Mouse (Mus musculus) liver, embryonic 12.5 days (tissue): ENCODE measurements around the gene Cbarp. TPM values are rescaled to one million over a fixed set of nuclear protein-coding genes. Genes with fewer than 3 reads are reported as not detected.

Source experiments
- ATAC-seq: fragments of 200-750 bp; cut with Nextera tagmentation; 2 replicates; pipeline ENCODE4 v1.8.0; 2017; ENCODE audit warnings: moderate number of reproducible peaks, mild to moderate bottlenecking, moderate library complexity
- H3K27ac ChIP-seq: fragments of 300-500 bp; sonication (generic); 2 replicates; pipeline ENCODE4 v1.5.1; 2016; ENCODE audit warnings: mild to moderate bottlenecking
- H3K27me3 ChIP-seq: fragments of 300-500 bp; sonication (generic); replicated peaks from 2 replicates; pipeline ENCODE4 v1.6.1; 2016; ENCODE audit warnings: mild to moderate bottlenecking, moderate library complexity
- H3K36me3 ChIP-seq: fragments of 300-500 bp; sonication (generic); 2 replicates; pipeline ENCODE4 v1.6.1; 2016; ENCODE audit warnings: mild to moderate bottlenecking, moderate library complexity
- H3K4me1 ChIP-seq: fragments of 300-500 bp; sonication (generic); 2 replicates; pipeline ENCODE4 v1.6.1; 2016
- H3K4me2 ChIP-seq: fragments of 300-500 bp; sonication (generic); 2 replicates; pipeline ENCODE4 v1.6.1; 2016; ENCODE audit warnings: mild to moderate bottlenecking, moderate library complexity
- H3K4me3 ChIP-seq: fragments of 300-500 bp; sonication (generic); 2 replicates; pipeline ENCODE4 v1.5.1; 2016; ENCODE audit warnings: mild to moderate bottlenecking, moderate library complexity
- H3K9ac ChIP-seq: fragments of 300-500 bp; sonication (generic); 2 replicates; pipeline ENCODE4 v1.6.1; 2016; ENCODE audit warnings: mild to moderate bottlenecking, moderate library complexity
- H3K9me3 ChIP-seq: fragments of 300-500 bp; sonication (generic); replicated peaks from 2 replicates; pipeline ENCODE4 v1.6.1; 2016; ENCODE audit warnings: mild to moderate bottlenecking, moderate library complexity
- WGBS: fragments of 180-500 bp; shearing (Covaris S2); methylation state at CpG from one replicate; pipeline ENCODE4 v1.1.7; 2016; ENCODE audit not compliant: insufficient replicate concordance; 5-methylcytosine and 5-hydroxymethylcytosine counted together
- polyA plus RNA-seq: library from polyadenylated mRNA; unstranded; fragments of >200 nt; fragmentation: Nextera tagmentation; extraction: Ambion mirVana; gene quantifications from 2 replicates; pipeline ENCODE4 v1.2.1, GENCODE M21; 2016

The Cbarp gene
- polyA plus RNA-seq, 1 experiment from 2014 or later = 0.94 TPM

GRCm38 (mm10) chr10:80152873-80153260 is 12.2 kb upstream of the Cbarp start:
- peak overlapping the region; percentile 98 for H3K27ac ChIP-seq
- H3K9ac ChIP-seq = peak overlapping the region; percentile 91
- ATAC-seq = no peak
- no peaks in the 10 kb centered on the region for H3K9me3 ChIP-seq
- H3K27me3 ChIP-seq = no peaks in the 10 kb centered on the region
- peaks cover 80% of the 10 kb centered on the region for H3K36me3 ChIP-seq
- peak overlapping the region; percentile 98 for H3K4me2 ChIP-seq
- peak overlapping the region; percentile 85 for H3K4me3 ChIP-seq
- 52% methylated on average over 3 of the region's 3 CpGs for WGBS
- H3K4me1 ChIP-seq = peaks cover 87% of the 10 kb centered on the region

GRCm38 (mm10) chr10:80152071-80152872 is 11.6 kb upstream of the Cbarp start:
- H3K4me3 ChIP-seq = peak overlapping the region; percentile 85
- no peak for ATAC-seq
- 35% methylated on average over 15 of the region's 15 CpGs for WGBS
- H3K36me3 ChIP-seq = peaks cover 76% of the 10 kb centered on the region
- peak overlapping the region; percentile 98 for H3K27ac ChIP-seq
- H3K9ac ChIP-seq = peak overlapping the region; percentile 91
- H3K4me1 ChIP-seq = peaks cover 87% of the 10 kb centered on the region
- no peaks in the 10 kb centered on the region for H3K27me3 ChIP-seq
- H3K9me3 ChIP-seq = no peaks in the 10 kb centered on the region
- H3K4me2 ChIP-seq = peak overlapping the region; percentile 98

GRCm38 (mm10) chr10:80151211-80152034 is 10.8 kb upstream of the Cbarp start:
- Histone ChIP-seq H3K36me3 (peaks cover 74% of the 10 kb centered on the region), H3K9ac (peak overlapping the region; percentile 91), H3K27ac (peak overlapping the region; percentile 98), H3K4me1 (peaks cover 87% of the 10 kb centered on the region), H3K4me3 (peak overlapping the region; percentile 85), H3K4me2 (peak overlapping the region; percentile 98), H3K27me3 (no peaks in the 10 kb centered on the region), H3K9me3 (no peaks in the 10 kb centered on the region)
- ATAC-seq = no peak
- 5% methylated on average over 24 of the region's 26 CpGs for WGBS

- peaks cover 87% of the 10 kb centered on the region for H3K4me1 ChIP-seq
- no peaks in the 10 kb centered on the region for H3K9me3 ChIP-seq
- H3K27me3 ChIP-seq = no peaks in the 10 kb centered on the region
- peak overlapping the region; percentile 91 for H3K9ac ChIP-seq
- peak overlapping the region; percentile 98 for H3K27ac ChIP-seq
- no peak for ATAC-seq
- H3K36me3 ChIP-seq = peaks cover 73% of the 10 kb centered on the region
- H3K4me3 ChIP-seq = peak overlapping the region; percentile 85
- WGBS = under 1% methylated on average over 61 of the region's 71 CpGs
- peak overlapping the region; percentile 98 for H3K4me2 ChIP-seq
Measured at GRCm38 (mm10) chr10:80150226-80151210, 9.9 kb upstream of the Cbarp start.

GRCm38 (mm10) chr10:80149291-80150225 is 8.9 kb upstream of the Cbarp start:
- Histone ChIP-seq H3K27me3 (no peaks in the 10 kb centered on the region), H3K4me1 (peaks cover 87% of the 10 kb centered on the region), H3K36me3 (peaks cover 73% of the 10 kb centered on the region), H3K4me3 (peak overlapping the region; percentile 85), H3K9ac (peak overlapping the region; percentile 91), H3K9me3 (no peaks in the 10 kb centered on the region), H3K4me2 (peak overlapping the region; percentile 98), H3K27ac (peak overlapping the region; percentile 98)
- WGBS = under 1% methylated on average over 88 of the region's 88 CpGs
- ATAC-seq = peak; percentile 75

GRCm38 (mm10) chr10:80148610-80149290 is 8.1 kb upstream of the Cbarp start:
- peaks cover 87% of the 10 kb centered on the region for H3K4me1 ChIP-seq
- no peaks in the 10 kb centered on the region for H3K27me3 ChIP-seq
- H3K36me3 ChIP-seq = peaks cover 73% of the 10 kb centered on the region
- peak overlapping the region; percentile 98 for H3K4me2 ChIP-seq
- ATAC-seq = peak; percentile 62
- peak overlapping the region; percentile 98 for H3K27ac ChIP-seq
- no peaks in the 10 kb centered on the region for H3K9me3 ChIP-seq
- peak overlapping the region; percentile 91 for H3K9ac ChIP-seq
- peak overlapping the region; percentile 85 for H3K4me3 ChIP-seq
- WGBS = under 1% methylated on average over 51 of the region's 57 CpGs

GRCm38 (mm10) chr10:80147719-80148601 is 7.3 kb upstream of the Cbarp start, which contains the start of gene Midn:
Midn (plus strand) TSS chr10:80148272.
- H3K4me1 ChIP-seq = peaks cover 87% of the 10 kb centered on the region
- WGBS = 1% methylated on average over 39 of the region's 42 CpGs
- peak within 1 kb of the TSS; percentile 91 for H3K9ac ChIP-seq
- peak within 1 kb of the TSS; percentile 98 for H3K4me2 ChIP-seq
- no peaks in the 10 kb centered on the region for H3K9me3 ChIP-seq
- peaks cover 71% of the 10 kb centered on the region for H3K36me3 ChIP-seq
- peak within 1 kb of the TSS; percentile 98 for H3K27ac ChIP-seq
- no peaks in the 10 kb centered on the region for H3K27me3 ChIP-seq
- H3K4me3 ChIP-seq = peak within 1 kb of the TSS; percentile 85
- ATAC-seq = peak; percentile 42

- Histone ChIP-seq H3K27me3 (no peaks in the 10 kb centered on the region), H3K9me3 (no peaks in the 10 kb centered on the region), H3K27ac (peak overlapping the region; percentile 98), H3K9ac (peak overlapping the region; percentile 91), H3K4me1 (peaks cover 85% of the 10 kb centered on the region), H3K4me3 (peak overlapping the region; percentile 85), H3K36me3 (peaks cover 64% of the 10 kb centered on the region), H3K4me2 (peak overlapping the region; percentile 98)
- ATAC-seq = no peak
- WGBS = 23% methylated on average over 5 of the region's 5 CpGs
Measured at GRCm38 (mm10) chr10:80147146-80147718, 6.6 kb upstream of the Cbarp start.

GRCm38 (mm10) chr10:80146568-80147011 is 6.0 kb upstream of the Cbarp start:
- Histone ChIP-seq H3K9me3 (no peaks in the 10 kb centered on the region), H3K9ac (peak overlapping the region; percentile 91), H3K27me3 (no peaks in the 10 kb centered on the region), H3K4me2 (peak overlapping the region; percentile 98), H3K27ac (peak overlapping the region; percentile 98), H3K4me3 (0 out of 2 replicates have a peak overlapping the region, but pooled peaks have one; percentile 85), H3K4me1 (peaks cover 82% of the 10 kb centered on the region), H3K36me3 (peaks cover 57% of the 10 kb centered on the region)
- ATAC-seq = no peak
- WGBS = 61% methylated on average over 4 of the region's 4 CpGs
